Mouse (Mus musculus) regulatory T cell (primary cell): ENCODE measurements around the gene Ifi203.
"Not testable (repeated sequence)": the region's sequence is repeated elsewhere in the genome, so short reads cannot be mapped to it uniquely, and the experiment has no call there.

ENCODE experiments used
- in situ Hi-C: fragments of 300-600 bp; cut with MboI, MseI; formaldehyde crosslinking; loops from one replicate; pipeline ENCODE4 v1.15.1; 2025; ENCODE audit warnings: high pct_unique_total_duplicates

Gene Ifi203

GRCm38 (mm10) chr1:173941924-173942779 is at the start of gene Ifi203, which contains the start of gene Mndal:
Ifi203 (minus strand) TSS chr1:173942672.
Mndal (minus strand) TSS chr1:173942491.
- in situ Hi-C loops, result not testable (repeated sequence)

DNA sequence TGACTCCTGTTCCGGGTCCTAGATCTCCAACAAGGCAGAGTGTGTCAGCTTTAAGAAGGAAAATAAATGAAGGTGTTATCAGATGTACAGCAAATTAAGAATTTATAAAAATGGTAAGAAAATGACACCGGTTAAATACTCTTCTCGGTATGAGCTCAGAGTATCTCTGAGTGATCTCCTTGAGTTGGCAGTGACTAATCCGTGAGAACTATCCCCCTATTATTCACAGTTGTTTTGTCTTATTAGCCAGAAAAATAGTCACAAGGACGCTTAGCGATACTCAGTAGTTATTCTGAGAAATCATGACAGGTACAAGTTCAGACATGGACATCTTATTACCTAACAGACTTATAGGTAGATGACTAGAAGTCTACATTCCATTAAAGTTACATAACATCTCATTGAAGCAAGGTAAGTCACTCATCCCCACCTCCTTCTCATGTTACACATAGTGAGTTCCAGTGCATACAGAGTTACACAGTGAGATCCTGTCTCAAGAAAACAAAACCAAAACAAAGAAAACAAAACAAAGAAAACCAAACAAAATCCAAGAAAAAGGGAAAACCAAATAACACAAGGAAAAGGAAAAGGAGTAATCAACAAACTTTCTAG is 40.3 kb upstream of the Ifi203 start, which contains the start of gene Ifi202b:
Gene Ifi202b, minus strand, starts transcription at position 51 of the 612 bp plus-strand sequence.
- in situ Hi-C loops, result loop anchor here (25.0 kb wide), 1 partner anchor 455 kb away; the partner anchor contains the start of gene Olfr220

GRCm38 (mm10) chr1:173981038-173981437 is 38.6 kb upstream of the Ifi203 start:
- in situ Hi-C loops, result loop anchor here (25.0 kb wide), 1 partner anchor 456 kb away; the partner anchor contains the start of gene Olfr220

DNA sequence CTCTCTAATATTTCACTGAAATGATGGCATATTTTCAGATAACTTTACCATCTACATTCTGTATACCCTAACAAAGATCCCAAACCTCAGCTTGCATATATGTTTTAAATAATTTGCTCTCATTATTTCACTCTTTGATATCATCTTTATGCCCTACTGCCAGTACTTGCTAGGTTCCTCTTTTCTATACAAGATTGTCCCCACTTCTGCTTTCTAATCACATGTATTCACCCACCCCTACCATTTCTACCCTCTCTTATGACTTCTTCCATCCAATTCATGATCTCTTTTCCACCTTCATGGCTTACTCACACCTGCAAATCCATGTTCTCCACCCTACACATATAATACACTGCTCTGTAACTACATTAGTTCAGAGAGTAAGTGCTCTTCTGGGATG is 35.1 kb upstream of the Ifi203 start:
- in situ Hi-C loops, result loop anchor here (25.0 kb wide), 1 partner anchor 460 kb away; the partner anchor contains the start of gene Olfr220

- in situ Hi-C loops, result no loop called here
Measured at GRCm38 (mm10) chr1:173973111-173973510, 30.6 kb upstream of the Ifi203 start.

GRCm38 (mm10) chr1:173961491-173961890 is 19.0 kb upstream of the Ifi203 start:
- in situ Hi-C loops, result not testable (repeated sequence)

DNA sequence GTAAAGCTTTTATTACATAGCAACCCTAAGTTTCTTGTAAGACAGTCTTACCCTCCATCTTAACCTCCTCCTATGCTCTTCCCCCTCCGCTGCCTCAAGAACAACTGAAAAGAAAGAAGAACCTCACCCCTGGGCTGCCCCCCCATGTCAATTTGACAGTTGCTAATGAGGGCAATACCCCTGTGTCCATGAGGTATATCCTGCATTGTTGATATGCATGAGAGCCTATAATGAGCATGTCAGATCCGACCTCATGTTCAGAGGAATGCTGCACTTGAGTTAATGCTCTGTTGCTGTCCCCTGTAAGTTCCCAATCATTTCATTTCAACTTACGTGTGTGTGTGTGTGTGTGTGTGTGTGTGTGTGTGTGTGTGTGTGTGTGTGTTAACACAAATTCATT is 17.5 kb upstream of the Ifi203 start:
- in situ Hi-C loops, result loop anchor here (10.0 kb wide), 1 partner anchor 105 kb away; no protein-coding TSS in a partner anchor

DNA sequence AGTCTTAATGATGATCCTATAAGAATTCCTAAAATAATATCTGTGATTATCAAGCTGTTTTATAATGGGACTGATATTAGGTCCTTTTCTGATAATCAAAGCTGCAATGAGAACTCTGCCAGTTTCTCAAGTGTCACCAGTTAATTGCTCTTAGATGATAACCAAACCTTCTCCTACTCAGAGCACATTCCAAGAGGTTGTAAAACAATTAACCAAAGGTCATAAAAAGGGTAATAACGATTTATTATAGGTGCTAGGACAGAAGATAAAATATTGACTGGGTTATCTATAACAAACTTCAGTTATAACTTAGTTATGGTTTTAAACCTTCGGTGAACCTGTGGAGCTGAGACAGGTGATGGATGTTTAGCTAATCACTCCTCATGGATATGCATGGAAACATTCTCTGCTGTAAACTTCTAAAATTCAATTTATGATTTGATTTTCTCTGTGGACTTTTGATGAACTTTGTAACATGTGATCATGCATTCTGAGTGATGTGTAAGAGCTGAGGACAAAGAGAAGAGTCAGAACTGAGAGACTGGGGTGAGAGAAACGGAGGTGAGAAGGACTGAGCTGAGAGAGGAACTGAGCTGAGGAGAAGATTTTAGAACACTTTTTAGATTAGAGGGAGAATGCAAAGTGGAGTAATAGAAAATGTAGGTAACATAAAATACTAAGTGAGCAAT is 13.5 kb upstream of the Ifi203 start:
- in situ Hi-C loops, result loop anchor here (10.0 kb wide), 1 partner anchor 101 kb away; no protein-coding TSS in a partner anchor

GRCm38 (mm10) chr1:173955071-173955796 is 12.8 kb upstream of the Ifi203 start:
- in situ Hi-C loops, result loop anchor here (10.0 kb wide), 1 partner anchor 100 kb away; no protein-coding TSS in a partner anchor

- in situ Hi-C loops, result loop anchor here (10.0 kb wide), 1 partner anchor 99 kb away; no protein-coding TSS in a partner anchor
Measured at GRCm38 (mm10) chr1:173953563-173953962, 11.1 kb upstream of the Ifi203 start.

DNA sequence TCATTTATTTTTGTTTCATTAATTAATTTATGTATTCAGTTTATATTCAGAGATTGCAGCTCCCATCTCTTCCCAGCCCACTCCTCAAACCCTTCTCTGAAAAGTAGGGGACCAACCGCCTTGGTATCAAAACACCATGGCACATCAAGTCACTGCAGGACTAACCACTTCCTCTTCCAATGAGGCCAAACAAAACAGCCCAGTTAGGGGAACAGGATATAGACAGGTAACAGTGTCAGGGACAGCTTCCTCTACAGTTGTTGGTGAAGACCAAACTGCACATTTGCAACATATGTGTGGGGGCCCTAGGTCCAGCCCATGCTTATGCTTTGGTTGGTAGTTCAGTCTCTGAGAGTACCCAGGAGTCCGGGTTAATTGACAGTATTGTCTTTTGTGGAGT is 6.6 kb upstream of the Ifi203 start:
- in situ Hi-C loops, result loop anchor here (5.0 kb wide), 2 partner anchors 77 to 142 kb away; no protein-coding TSS in a partner anchor

GRCm38 (mm10) chr1:173942780-173943066 is 251 bp upstream of the Ifi203 start:
- in situ Hi-C loops, result not testable (repeated sequence)

DNA sequence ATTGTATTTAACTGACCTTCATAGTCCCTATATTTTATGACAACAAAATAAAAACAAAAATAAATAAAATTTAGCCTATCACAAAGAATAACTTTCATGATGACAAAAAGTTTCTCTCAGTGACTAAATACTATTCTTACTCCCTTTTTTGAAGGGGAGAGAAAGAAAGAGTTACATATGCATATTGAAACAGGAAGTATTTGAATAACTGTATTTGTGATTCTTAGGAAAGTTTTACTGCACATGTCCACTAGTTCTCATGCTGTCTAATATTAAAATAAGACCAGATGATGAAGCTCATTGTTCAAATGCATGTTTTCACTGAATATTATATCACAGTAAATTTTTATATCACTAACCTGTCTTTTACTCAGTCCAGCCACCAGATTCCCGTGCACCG is 950 bp downstream of the Ifi203 start:
- in situ Hi-C loops, result not testable (repeated sequence)

- in situ Hi-C loops, result loop anchor here (5.0 kb wide), 1 partner anchor 147 kb away; no protein-coding TSS in a partner anchor
Measured at GRCm38 (mm10) chr1:173919279-173919678, 23.2 kb downstream of the Ifi203 start.

GRCm38 (mm10) chr1:173914559-173914958 is 27.9 kb downstream of the Ifi203 start:
- in situ Hi-C loops, result no loop called here

- in situ Hi-C loops, result not testable (repeated sequence)
Measured at GRCm38 (mm10) chr1:173913256-173913791, 29.1 kb downstream of the Ifi203 start.

GRCm38 (mm10) chr1:173912548-173913255 is 29.8 kb downstream of the Ifi203 start, which contains the start of gene Ifi211:
Ifi211 (minus strand) TSS chr1:173913046.
- in situ Hi-C loops, result not testable (repeated sequence)

GRCm38 (mm10) chr1:173911808-173912464 is 30.5 kb downstream of the Ifi203 start:
- in situ Hi-C loops, result no loop called here

- in situ Hi-C loops, result not testable (repeated sequence)
Measured at GRCm38 (mm10) chr1:173908390-173908789, 34.1 kb downstream of the Ifi203 start.
